Mouse (Mus musculus): ENCODE measurements around the gene Thsd4.

DNA sequence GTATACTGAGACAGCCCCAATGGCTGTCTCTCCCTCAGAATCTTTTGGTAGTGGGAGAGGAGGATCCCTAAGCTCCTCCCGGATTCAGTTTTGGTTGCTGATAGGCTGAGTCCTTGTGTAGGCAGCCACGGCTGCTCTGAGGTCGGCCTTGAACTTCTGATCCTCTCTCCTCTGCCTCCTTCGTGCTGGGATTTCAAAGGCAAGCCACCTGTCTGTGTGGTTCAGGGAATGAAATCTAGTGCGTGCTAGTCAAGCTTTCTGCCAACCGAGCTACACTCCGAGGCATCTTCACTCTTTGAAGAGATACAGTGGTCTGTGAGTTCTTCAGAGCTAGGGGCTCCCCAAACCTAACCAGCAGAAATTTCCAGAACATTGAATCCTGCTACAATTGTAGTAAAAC is 568.3 kb downstream of the Thsd4 start:
- TF ChIP-seq CTCF (IDR thresholded peaks at IDR 0.05) (no peak), EP300 (IDR thresholded peaks at IDR 0.05) (no peak)
